In the genomic region with DNA sequence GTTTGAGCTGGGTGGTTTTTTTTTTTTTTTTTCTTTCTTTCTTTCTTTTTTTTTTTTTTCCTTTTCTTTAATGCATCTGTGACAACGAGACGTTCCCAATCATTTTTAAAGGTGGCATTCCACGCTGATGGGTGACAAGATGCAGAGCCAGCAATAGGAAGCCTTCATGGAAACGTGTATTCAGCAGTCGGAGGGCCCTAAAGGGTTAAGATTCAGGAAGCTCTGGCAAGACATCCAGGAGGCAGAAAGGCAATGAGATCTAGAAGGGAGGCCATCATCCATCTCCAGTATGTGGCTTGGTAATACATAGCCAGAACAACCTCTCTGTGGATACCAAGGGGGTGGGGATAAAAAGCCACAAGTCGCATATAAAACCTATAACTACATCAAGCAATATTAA, we compare ENCODE assay signal across 8 mouse cellular contexts.
A peak's percentile ranks its signal among the peaks of the same experiment; 100 is the strongest.
DNase-seq lines count a peak whose midpoint lies in the region; ATAC-seq and TF ChIP-seq lines count a peak whose summit lies in the region.

No protein-coding gene starts in this region.

- H3K27me3 ChIP-seq in kidney, adult 2 months (replicated peaks; ENCODE audit: control insufficient read depth, insufficient read depth, low read length), result no peaks in the 10 kb centered on the region
- no peaks in the 10 kb centered on the region for H3K27me3 ChIP-seq in hindbrain, embryonic 14.5 days (ENCODE audit: control insufficient read depth, insufficient read depth, low read length)
- H3K27me3 ChIP-seq in midbrain, embryonic 16.5 days (ENCODE audit: control insufficient read depth, insufficient read depth, low read depth, low read length), result no peaks in the 10 kb centered on the region

- no peak overlapping the region for H3K27ac ChIP-seq in kidney, adult 2 months (ENCODE audit: insufficient read depth, low read depth, low read length)
- peak overlapping the region; percentile 98 for H3K27ac ChIP-seq in hindbrain, embryonic 14.5 days
- H3K27ac ChIP-seq in midbrain, embryonic 16.5 days (ENCODE audit: low read length), result peak overlapping the region; percentile 99

- peaks cover 3% of the 10 kb centered on the region; the same call in 1 of the 2 replicates for H3K4me1 ChIP-seq in kidney, adult 2 months (ENCODE audit: control insufficient read depth, insufficient read depth, low read length)
- H3K4me1 ChIP-seq in hindbrain, embryonic 14.5 days (replicated peaks; ENCODE audit: control insufficient read depth, insufficient read depth, low read length), result peaks cover 30% of the 10 kb centered on the region
- H3K4me1 ChIP-seq in midbrain, embryonic 16.5 days (ENCODE audit: control insufficient read depth, insufficient read depth, low read length), result peaks cover 19% of the 10 kb centered on the region

- H3K36me3 ChIP-seq in kidney, adult 2 months (ENCODE audit: control insufficient read depth, insufficient read depth, low read length), result no peaks in the 10 kb centered on the region
- H3K36me3 ChIP-seq in hindbrain, embryonic 14.5 days (replicated peaks; ENCODE audit: control insufficient read depth, insufficient read depth), result no peaks in the 10 kb centered on the region
- no peaks in the 10 kb centered on the region for H3K36me3 ChIP-seq in midbrain, embryonic 16.5 days (ENCODE audit: control insufficient read depth, insufficient read depth, low read length)

- H3K4me3 ChIP-seq in kidney, adult 2 months (ENCODE audit: insufficient read depth, low read depth, low read length), result peak overlapping the region; percentile 69
- peak overlapping the region; percentile 80 for H3K4me3 ChIP-seq in hindbrain, embryonic 14.5 days (replicated peaks; ENCODE audit: low read length)
- peak overlapping the region; percentile 91 for H3K4me3 ChIP-seq in midbrain, embryonic 16.5 days (ENCODE audit: low read depth, low read length)

- no peak for TF ChIP-seq CTCF in kidney, adult 2 months (conservative IDR thresholded peaks at IDR 0.05; ENCODE audit: insufficient read depth, insufficient read length, low read depth, low read length)

- 38% methylated on average over 6 of the region's 6 CpGs for WGBS in kidney, adult 2 months
- 6% methylated on average over 6 of the region's 6 CpGs for WGBS in hindbrain, embryonic 14.5 days
- WGBS in midbrain, embryonic 16.5 days, result 7% methylated on average over 6 of the region's 6 CpGs

- H3K9me3 ChIP-seq in hindbrain, embryonic 14.5 days (ENCODE audit: control insufficient read depth, low read length), result no peaks in the 10 kb centered on the region
- H3K9me3 ChIP-seq in midbrain, embryonic 16.5 days (replicated peaks; ENCODE audit: control insufficient read depth, low read length, poor library complexity, severe bottlenecking), result no peaks in the 10 kb centered on the region

- 0 out of 2 replicates have a peak, but pooled peaks have one; percentile 19 for ATAC-seq in hindbrain, embryonic 14.5 days (ENCODE audit: low FRiP score)
- ATAC-seq in midbrain, embryonic 16.5 days, result peak; percentile 31
- no peak for ATAC-seq in megakaryocyte progenitor cell, adult 5-6 weeks (replicated peaks; ENCODE audit: poor library complexity)

- no peak for TF ChIP-seq POLR2A in kidney, adult 2 months (IDR thresholded peaks at IDR 0.05; ENCODE audit: low read depth, low read length)

- peak overlapping the region; percentile 99 for H3K9ac ChIP-seq in hindbrain, embryonic 14.5 days
- H3K9ac ChIP-seq in midbrain, embryonic 16.5 days (ENCODE audit: low read depth, low read length), result peak overlapping the region; percentile 100

- no peak for DNase-seq in kidney, adult 2 months
- no peak for DNase-seq in kidney, postnatal 14 days
- peak; percentile 39 to 58 for DNase-seq in cerebellum, postnatal 14 days
- peak; percentile 77 for DNase-seq in hindbrain, embryonic 14.5 days (ENCODE audit: low spot score)
- no peak for DNase-seq in thymus, postnatal 25 days
- DNase-seq in B cell, adult 2 months, result no peak

- H3K4me2 ChIP-seq in hindbrain, embryonic 14.5 days (replicated peaks), result peak overlapping the region; percentile 94
- peak overlapping the region; percentile 92 for H3K4me2 ChIP-seq in midbrain, embryonic 16.5 days (ENCODE audit: low read length)

Comparison
In these comparisons a context has a peak if more than half of its experiments do, and no peak if none do; other contexts are left out.
1. DNase-seq: peak in cerebellum, postnatal 14 days (2 of 2) and hindbrain, embryonic 14.5 days (single experiment); none in kidney, adult 2 months (single experiment), kidney, postnatal 14 days (single experiment), thymus, postnatal 25 days (single experiment) and B cell, adult 2 months (0 of 2).
2. Peak in every context shown above with its lines, with median percentiles within 50 percentile points of each other: H3K4me3 ChIP-seq.